Mouse (Mus musculus): ENCODE results near the gene Glb1l2.

- TF ChIP-seq CTCF (IDR thresholded peaks at IDR 0.05; ENCODE audit: borderline replicate concordance, extremely low read depth, insufficient read depth, insufficient read length) (no peak), POLR2A (IDR thresholded peaks at IDR 0.05; ENCODE audit: borderline replicate concordance, extremely low read depth, insufficient read depth, insufficient read length, poor library complexity, severe bottlenecking) (no peak)
Observed at GRCm38 (mm10) chr9:26798731-26799130, 7.5 kb downstream of the Glb1l2 start.
